Mouse (Mus musculus) frontal cortex, postnatal 36 days (tissue): ENCODE results near the gene Prpf3.
"Not testable (repeated sequence)": the region's sequence is repeated elsewhere in the genome, so short reads cannot be mapped to it uniquely, and the experiment has no call there.

Experiments used
- DNase-seq, 2 experiments: peaks; one replicate each; pipeline ENCODE4 v3.0.0; 2022; ENCODE audit warnings: low spot score in 2 of 2

Gene Prpf3

GRCm38 (mm10) chr3:95881979-95882815 is 26.5 kb upstream of the Prpf3 start, which contains the start of gene Ciart:
TSS of gene Ciart (minus strand) at chr3:95882251.
- peak; percentile 95 to 96 for DNase-seq

DNA sequence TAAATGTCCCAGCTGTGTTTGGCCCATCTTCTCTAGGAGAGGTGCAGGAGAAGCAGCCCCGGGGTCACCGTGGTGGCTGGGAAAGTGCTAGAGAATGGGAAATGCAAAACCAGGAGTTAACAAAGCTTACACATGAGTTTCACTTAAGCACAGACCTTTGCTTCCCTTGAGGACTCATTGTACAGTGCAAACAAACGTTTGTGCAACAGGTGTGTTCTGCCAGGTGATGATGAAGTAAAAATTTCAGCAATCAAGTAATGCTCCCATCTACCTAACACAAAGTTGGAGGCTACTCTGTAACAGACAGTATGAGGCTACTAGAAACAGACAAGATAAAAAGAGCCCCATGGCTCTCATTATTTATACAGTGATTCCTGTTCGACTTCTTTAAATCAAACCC is 23.4 kb upstream of the Prpf3 start:
- no peak for DNase-seq

- no peak for DNase-seq
These were observed 16.4 kb upstream of the Prpf3 start for GRCm38 (mm10) chr3:95872048-95872447.

GRCm38 (mm10) chr3:95871392-95871867 is 15.7 kb upstream of the Prpf3 start, which contains the start of gene Mrps21:
TSS of gene Mrps21 (minus strand) at chr3:95871519.
- DNase-seq, result peak; percentile 85 to 87

DNA sequence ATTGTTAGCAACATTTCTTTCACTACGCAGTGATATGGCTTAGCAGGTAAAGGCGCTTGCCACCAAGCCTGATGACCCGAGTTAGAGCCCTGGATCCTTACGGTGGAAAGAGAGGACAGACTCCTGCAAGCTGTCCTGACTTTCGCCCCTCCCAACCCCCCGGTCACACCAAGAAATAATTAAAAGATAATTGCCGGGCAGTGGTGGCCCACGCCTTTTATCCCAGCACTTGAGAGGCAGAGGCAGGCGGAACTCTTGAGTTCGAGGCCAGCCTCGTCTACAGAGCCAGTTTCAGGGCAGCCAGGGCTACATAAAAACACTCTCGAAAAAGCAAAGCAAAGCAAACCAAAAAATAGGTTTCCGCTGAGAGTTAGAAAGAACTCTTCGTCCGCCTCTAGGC is 15.3 kb upstream of the Prpf3 start:
- DNase-seq, result no peak

DNA sequence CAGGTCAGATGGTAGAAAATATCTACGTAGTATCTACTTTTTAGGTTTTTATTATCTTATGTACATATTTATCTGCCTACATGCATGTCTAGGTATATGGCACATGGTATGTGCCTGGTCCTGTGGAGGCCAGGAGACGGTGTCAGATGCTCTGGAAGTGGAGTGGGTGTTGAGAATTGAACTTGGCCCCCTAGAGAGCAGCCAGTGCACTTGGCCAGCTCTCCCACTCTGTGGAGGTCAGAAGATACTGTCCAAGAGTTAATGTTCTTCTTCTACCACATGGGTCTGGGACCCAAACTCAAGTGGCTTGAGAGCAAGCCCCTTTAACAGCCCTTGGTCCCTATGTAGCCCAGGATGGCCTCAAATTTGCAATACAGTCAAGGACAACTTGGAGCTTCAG is 11.7 kb upstream of the Prpf3 start:
- DNase-seq, result no peak

DNA sequence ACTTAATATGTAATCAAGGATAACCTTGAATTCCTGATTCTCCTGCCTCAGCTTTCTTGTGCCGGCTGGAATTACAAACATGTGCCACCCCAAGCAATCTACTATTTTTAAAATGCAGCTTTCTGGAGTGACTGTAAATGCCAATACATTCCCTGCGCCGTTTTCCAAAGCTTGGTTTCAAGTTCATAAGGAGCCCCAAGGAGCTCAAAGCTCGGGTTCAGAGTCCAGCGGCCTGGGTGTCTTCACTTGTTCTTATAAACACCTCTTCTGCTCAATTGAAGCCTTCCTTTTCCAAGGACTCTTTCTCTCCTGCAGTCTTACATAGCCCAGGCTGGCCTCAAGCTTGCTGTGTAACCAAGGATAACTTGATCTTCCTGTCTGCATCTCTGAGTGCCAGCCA is 10.4 kb upstream of the Prpf3 start:
- no peak for DNase-seq

DNA sequence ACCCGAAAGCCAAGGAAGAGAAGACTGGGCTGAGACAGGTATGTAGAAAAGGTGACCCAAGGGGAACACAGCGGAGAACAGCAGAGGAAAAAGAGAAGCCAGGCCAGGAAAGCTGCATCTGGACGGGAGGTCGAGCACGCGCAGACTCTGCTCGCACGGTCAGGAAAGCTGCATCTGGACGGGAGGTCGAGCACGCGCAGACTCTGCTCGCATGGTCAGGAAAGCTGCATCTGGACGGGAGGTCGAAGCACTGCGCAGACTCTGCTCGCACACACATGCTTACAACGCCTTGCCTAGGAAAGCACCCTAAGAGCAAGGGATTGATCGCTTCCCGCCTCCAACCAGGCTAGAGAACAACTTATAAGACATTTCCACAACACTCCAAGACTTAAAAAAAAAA is 9.9 kb upstream of the Prpf3 start:
- DNase-seq, result no peak

DNA sequence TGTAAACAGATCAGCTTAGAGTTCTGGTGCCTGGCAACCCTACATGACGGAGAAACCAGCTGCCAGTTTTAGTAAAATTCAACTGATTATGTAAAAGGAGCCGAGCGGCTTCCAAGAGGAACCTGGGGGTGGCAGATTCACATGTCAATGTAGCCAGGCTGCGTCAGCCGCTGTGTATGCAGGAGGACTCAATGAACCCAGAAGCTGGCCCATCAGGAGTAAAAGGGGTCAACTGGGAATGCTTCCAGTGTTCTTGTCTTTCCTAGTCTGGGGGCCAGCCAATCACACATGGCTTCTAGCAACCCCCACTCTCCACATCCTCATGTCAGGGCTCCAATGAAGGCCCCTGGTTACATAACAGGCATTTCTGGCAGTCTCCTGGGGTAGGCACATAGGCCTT is 9.4 kb upstream of the Prpf3 start:
- DNase-seq, result peak; percentile 68 to 89

- no peak for DNase-seq
These were observed 7.9 kb upstream of the Prpf3 start for GRCm38 (mm10) chr3:95863578-95863977.

GRCm38 (mm10) chr3:95861796-95862195 is 6.1 kb upstream of the Prpf3 start:
- DNase-seq, result peak in 1 of 2 experiments; percentile 76

GRCm38 (mm10) chr3:95861216-95861615 is 5.5 kb upstream of the Prpf3 start:
- DNase-seq, result no peak

- no peak for DNase-seq
These were observed 4.6 kb upstream of the Prpf3 start for GRCm38 (mm10) chr3:95860323-95860722.

DNA sequence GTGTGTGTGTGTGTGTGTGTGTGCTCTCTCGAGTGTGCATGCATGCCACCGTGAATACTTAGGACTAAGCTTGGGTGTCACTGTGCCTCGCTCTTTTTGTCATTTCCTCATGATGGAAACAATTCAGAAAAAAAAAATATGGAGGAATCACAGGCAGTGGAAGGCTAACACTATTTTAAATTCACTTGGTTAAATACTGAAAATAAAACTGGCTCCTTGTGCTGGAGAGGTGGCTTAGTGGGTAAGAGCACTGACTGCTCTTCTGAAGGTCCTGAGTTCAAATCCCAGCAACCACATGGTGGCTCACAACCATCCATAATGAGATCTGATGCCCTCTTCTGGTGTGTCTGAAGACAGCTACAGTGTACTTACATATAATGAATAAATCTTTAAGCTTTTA is 2.6 kb upstream of the Prpf3 start:
- not testable (repeated sequence) for DNase-seq

DNA sequence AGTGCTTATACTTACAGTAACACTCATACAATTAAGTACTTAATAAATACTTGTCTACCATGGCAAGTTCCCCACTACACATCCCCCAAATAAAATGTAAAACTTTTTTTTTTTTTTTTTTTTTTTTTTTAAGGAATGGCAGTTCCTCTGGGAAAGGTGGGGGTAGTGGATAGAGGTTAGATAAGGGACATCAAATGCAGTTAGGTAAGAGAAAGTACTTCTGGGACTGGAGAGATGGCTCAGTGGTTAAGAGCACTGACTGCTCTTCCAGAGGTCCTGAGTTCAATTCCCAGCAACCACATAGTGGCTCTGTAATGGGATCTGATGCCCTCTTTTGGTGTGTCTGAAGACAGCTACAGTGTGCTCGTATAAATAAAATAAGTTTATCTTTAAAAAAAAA is 1.4 kb upstream of the Prpf3 start:
- DNase-seq, result not testable (repeated sequence)

DNA sequence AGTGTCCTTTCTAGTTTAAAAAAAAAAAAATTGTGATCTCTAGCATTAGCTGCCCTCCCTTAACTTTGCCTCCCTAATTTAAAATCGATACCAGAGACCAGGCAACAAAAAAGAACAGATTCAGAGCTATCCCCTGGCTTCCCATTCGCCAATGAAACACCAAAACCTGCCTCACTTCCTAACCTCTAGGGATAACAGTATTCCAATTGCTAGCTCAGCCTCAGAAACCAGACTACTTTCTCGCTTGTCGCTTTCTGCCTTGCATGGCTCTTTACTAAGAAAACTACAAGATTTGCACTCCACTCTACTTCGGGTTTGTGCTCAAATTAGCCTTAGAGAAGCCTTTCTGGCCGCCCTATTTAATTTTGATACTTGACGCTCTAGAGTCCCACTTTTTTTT is 430 bp upstream of the Prpf3 start:
- DNase-seq, result no peak

DNA sequence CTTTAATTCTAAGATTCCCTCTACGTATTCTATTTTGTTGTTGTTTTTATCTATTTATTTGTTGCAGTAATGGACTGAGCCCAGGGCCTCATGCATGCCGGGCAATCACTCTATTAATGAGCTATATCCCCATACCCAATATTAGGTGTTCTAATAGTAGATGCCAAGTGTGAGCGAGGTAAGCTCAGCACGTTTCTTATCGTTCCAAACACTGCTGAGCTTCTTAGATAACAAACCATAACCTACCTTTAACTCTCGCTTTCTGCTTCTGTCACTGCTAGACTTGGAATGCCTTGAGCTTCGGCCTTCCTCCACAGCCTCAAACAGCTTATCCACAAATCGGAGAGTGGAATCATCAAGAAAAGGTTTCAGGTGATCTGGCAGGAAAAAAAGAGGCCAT is 4.4 kb downstream of the Prpf3 start:
- no peak for DNase-seq

DNA sequence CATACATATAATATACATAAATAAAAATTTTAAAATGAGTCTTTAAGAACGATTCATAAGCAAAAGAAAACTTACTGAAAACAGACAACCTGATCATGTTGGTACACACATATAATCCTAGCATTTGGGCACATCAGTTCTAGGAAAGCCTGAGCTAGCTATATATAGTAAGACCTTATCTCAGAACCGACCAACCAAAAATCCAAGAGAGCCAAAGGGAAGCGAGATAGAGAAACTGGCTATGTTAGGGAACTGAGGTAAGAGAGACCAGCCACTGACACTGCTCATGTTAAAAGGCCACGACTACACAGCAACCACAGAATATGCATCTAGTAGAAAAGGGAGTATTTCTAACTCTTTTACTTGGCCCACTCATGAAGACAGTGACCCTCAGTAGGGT is 5.1 kb downstream of the Prpf3 start:
- no peak for DNase-seq

- no peak for DNase-seq
These were observed 13.0 kb downstream of the Prpf3 start for GRCm38 (mm10) chr3:95842503-95843214.

DNA sequence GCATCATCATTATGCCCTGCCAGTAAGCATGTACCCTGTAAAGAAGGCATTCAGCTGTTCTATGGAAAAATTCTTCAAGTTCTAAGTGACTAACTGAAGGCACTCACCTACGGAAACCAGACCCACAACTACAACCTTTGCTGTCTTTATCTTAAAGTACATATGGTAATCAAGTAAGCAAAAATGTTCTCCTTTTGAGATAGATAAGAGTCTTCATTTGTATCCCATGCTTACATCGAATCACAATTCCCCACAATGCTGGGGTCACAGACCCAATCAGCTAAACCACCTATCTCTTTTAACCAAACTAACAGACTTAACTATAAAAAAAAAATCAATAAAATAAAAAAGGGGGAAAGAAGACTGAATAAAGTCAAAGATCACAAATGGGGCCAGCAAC is 16.4 kb downstream of the Prpf3 start:
- DNase-seq, result no peak

DNA sequence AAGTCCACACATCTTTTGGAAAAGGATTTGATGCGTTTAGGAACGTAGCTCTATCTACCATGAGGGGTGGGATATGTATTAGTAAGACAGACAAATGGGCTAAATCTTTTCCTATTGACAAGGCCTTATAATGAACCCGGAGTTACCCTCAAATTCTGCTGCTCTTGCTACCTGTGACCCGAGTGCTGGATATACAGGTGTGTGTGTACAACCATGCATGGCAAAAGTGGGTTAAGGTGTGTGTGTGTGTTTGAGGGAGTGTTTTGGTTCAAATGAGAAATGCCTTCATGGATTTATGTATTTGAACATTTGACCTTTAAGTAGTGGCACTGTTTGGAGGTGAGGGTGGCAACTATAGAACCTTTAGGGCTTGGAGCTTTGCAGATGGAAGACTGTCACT is 26.6 kb downstream of the Prpf3 start:
- DNase-seq, result no peak

GRCm38 (mm10) chr3:95826275-95826674 is 29.4 kb downstream of the Prpf3 start:
- DNase-seq, result no peak
